Mouse (Mus musculus): ENCODE data around the gene Tph1.
"Not testable (repeated sequence)": the region's sequence is repeated elsewhere in the genome, so short reads cannot be mapped to it uniquely, and the experiment has no call there.

The Tph1 gene

DNA sequence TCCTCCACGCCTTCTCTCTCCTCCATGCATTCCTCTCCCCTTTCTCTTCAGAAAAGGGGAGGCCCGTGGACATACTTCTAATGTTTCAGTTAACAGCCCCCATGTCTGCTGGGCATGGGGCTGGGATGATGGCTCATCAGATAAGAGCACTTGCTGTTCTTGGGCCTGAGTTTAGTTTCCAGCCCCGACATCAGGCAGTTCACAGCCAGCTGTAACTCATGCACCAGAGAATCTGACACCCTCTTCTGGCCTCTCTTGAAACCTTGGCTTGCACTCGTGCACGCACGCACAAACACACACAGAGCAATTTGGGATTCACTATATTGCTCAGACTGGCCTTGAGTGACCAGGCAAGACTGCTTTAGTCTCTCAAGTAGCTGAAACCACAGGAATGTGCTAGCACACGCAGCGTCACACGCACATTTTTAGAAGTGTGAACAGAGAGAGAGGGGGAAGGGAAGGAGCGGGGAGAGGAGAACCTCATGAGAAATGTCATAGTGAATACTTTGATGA is at the start of gene Tph1:
Tph1 (minus strand) TSS at position 378 of the 513 bp plus-strand sequence.
- DNase-seq: no peak

DNA sequence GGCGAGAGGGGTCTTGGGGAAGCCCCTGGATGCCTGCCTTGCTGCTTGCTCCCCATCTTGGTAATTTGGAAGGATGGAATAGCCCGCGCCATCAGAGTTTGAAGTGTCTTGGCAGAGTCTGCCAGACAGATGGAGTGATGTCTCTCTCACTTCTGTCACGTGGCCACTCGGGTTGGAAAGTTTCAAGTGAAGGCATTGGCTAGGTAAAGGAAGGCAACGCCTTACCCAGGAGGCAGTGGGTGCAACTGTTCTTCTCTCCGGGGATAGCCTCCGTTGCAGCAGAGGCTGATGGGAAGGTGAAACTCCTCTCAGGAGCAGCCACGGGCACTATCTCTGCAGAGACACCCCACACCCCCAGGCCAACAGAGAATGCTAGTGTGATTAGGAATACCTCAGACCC is 48.1 kb upstream of the Tph1 start:
- DNase-seq: peak; percentile 66

DNA sequence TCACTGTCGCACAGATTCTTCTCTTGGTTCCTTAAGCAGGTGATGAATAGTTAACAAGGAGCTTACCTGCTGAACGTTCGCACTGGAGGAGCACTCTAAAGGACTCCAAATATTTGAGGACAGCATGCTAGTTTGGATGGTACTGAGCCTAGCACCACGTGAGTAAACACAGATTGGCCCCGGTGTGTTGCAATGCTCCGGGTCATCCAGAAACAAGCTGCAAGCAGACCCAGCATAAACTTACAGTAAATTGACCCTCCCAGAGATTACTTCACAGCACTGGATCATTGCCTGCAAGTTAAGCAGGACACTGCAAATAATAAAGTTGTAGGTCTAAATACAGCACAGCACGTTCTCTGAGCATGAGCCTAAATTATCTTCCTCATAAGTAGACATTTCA is 47.2 kb upstream of the Tph1 start:
- DNase-seq: peak; percentile 59

DNA sequence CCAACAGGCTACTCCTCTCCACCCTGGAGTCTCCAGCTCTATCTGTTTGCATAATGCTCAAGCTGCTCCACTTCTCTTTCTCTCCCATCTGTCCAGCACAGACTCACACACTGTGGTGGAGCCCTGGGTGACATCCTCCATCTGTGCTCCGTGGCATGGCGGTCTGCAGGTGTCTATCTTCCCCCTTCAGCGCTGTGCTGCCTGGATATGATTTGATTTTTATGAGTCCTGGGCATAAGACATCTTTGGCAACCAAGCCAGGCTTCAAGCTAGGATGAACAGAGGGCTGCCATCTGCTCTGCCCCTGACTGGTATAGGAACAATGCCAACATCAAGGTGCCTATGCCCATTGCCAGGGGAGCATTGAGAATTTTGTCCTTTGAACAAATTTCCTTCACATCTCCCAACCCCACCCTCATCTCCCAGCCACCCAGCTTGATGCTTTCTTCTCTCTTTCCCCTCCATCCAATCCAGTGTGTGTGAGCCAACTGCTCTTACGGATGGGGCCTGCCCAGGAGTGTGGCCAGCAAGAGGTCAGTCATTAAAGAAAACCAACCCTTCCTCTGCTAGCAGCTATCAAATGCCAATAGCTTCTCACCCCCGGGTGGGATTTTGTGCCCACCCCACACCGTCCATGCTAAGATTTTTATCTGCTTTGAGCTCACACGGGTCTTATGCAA is 46.4 kb upstream of the Tph1 start:
- peak; percentile 96 for DNase-seq

DNA sequence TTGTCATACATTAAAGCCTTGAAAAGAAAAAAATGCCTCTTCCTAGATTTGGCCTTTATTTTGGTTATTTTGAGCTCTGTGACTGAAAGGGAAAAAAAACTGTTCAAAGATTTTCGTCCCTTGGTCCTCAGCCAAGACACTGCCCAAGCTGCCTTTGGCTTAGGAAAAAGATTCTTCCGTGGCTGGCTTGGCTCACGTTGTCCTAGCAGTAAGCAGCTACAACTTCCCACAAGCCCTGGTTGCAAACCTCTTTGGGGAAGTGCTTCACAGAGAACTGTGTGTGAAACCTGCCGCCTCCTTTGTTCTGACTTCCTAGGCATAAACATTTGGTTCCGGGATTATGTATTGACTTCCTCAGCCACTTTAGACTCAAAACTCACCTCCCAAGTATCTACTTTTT is 44.6 kb upstream of the Tph1 start:
- DNase-seq: peak; percentile 61

DNA sequence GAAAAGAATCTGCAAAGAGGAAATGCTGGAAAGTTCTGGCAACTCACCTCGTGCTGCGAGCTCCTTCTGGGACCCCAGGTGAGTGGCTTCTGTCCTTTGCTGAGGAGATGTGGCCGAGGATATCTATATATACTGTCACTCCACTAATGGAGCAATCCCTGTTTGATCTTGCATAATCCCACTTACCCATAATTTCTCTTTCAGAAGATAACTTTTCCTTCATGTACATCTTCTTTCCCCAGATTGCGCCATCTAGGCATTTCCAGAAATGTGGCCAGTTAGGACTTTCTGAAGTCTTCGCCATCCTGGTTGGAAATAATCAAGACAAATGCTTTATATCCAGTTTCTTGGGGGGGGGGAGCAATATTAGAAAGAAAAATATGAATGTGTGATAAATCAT is 43.3 kb upstream of the Tph1 start, which contains the start of gene Saa3:
Saa3 (minus strand) TSS at position 101 of the 400 bp plus-strand sequence.
- DNase-seq: no peak

DNA sequence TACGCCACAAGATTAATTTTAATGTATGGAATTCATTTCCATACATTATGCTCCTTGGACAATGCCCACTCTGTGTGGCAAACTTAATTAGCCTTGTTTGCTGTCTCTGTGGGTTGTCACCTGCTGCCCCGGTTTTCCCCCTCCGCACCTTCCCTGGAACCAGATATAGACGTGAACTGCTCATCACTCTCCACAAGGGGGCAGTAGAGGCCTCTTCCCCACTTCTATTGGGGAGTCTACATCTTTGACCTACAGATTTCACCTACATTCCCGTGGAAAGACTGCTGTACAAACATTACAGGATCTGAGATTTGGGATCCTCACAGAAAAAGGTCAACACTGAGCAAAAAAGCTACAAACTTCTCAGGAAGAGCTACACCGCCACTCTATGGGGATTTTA is 42.2 kb upstream of the Tph1 start:
- DNase-seq: peak; percentile 83

DNA sequence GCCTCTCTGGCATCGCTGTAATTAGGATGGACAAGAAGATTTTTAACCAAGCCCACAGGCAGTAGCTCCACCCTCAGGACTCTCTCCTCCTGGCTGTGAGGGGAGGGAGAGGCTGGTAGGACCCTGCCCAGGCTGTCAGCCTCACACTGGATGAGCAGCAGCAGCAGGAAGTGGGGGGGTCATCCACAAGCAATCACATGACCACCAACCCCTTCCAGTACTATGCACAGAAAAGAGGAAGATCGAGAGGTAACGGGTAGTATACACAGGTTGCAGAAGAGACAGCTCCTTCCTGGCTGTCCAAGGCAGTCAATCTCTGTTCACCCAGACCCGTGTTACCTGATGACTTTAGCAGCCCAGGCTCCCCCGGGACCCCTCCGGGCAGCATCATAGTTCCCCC is 39.9 kb upstream of the Tph1 start:
- DNase-seq: no peak

DNA sequence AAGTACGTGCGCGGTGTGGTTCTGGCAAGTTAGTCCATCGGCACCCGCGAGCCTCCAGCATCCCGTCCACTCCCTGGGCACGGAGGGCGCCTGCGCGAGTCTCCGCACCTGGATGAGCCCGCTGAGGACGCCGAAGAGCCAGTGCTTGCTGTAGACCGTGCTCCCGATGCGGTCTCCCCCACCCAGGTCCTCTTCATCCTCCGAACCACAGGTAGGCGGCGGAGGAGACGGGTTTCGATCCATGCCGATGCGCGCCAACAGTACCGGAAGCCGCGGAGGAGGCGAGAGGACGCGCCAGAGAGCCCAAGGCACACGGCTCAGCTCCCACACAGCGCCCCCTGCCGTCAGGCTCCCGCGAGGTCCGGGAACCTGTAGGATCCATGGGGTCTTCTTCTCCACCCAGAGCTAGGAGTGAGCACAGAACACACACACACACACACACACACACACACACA is 38.1 kb upstream of the Tph1 start, which contains the start of gene Saal1:
Saal1 (minus strand) TSS at position 291 of the 455 bp plus-strand sequence.
- DNase-seq: peak; percentile 85

DNA sequence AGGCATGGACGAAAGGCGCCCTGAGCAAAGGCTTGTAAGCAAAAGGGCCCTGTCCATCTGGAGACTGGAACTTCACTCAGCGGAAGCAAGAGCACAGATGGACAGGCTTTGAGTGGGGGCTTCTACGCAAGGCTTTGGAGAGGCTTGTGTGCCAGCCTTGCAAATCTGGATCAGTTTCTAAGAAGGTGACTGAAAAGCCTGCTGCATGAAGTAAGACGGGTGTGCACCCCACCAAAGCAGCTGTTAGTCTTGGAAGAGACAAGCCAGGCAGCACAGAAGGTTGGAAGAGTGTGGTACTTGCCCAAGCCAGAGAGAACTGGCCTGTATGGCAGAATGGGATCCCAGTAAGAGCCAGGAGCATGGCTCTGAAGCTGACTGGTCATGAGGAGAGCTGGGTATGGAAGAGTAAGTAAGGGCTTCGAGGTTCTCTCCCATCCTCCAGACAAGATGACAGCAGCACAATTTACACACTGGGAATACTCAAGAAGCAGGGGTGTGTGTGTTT is 28.2 kb upstream of the Tph1 start:
- peak; percentile 67 for DNase-seq

DNA sequence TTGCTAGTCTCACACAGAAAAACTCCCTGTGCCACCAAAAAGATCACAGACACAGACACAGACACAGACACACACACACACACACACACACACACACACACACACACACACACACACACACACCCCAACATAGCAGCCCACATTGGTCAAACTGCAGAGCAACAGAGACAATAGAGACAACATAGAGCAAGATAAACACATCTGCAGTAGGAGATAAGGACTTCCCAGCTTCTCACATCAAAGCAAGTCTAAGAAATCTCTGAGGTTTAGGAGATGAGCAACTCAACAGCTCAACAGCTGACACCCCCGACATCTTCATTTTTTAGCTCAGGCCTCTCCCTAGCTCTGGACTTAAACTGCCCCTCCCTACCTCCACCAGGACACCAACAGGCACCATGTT is 24.4 kb upstream of the Tph1 start:
- no peak for DNase-seq

DNA sequence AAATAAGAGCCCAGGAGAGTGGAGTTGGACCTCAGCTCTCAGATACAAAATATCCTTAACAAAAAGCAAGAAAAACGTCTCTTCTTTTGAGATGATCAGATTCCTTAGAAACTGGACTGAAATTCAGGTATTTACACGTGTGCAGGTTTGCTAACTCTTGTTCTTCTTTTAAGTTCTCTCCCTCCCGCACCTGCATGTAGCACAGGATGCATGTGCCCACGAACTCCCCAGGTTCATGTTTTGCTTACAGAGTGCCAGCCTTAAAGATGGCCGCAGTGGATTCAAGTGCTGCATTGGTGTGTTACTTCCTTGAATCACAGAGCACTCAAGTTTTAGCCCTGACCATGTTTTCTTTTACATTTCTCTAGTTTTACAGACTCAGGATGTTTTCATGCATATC is 14.5 kb upstream of the Tph1 start:
- DNase-seq: no peak

DNA sequence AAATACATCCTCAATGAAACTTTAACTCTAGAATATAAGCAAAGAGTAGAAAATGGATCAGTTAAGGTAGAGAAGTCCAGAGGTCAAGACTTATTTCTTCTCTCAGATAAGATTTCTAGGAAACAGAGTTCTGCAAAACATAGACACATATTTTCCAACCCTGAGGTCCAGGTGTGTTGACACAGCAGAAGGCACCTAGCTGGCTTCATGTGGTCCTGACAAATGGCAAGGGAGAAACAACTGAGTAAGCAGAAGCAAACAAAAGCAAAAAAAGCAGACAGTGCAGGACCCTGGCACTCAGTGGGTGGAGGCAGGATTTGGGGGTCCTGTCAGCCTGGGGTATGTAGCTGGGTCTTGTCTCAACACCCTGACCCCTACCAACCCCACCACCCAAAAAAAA is 8.4 kb upstream of the Tph1 start:
- DNase-seq: no peak

DNA sequence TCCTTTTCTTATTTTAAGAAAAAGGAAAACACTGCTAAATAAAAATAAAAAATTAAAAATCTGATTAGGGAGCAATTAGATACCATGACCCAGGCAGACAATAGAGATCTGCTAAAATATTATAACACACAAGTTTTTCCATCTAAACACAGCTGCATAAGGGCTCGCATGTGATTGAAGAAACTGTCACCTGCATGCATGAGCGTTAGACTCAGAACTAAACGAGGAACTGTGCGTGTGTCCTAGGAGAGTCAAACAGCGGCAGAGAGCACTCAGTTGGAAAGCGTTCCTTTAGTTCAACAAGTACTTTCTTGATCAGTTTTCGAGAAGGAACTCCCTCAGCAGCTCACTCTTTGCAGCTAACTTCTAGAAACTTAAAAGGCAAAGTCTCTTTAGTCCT is 6.7 kb upstream of the Tph1 start:
- not testable (repeated sequence) for DNase-seq

DNA sequence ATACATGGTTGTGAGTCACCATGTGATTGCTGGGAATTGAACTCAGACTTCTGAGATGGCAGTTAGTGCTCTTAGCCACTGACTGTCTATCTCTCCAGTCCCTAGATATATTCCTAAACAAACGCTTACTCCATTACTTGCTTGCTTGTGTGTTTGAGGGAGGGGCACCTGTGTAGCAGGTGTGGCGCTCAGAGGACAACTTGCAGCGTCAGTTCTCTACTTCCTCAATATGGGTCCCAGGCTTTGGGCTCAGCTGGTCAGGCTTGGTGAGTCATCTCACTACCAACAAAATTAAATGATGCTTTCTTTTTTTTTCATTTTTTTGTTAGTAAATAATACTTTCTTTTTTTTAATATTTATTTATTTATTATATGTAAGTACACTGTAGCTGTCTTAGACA is 6.1 kb upstream of the Tph1 start:
- DNase-seq: no peak

DNA sequence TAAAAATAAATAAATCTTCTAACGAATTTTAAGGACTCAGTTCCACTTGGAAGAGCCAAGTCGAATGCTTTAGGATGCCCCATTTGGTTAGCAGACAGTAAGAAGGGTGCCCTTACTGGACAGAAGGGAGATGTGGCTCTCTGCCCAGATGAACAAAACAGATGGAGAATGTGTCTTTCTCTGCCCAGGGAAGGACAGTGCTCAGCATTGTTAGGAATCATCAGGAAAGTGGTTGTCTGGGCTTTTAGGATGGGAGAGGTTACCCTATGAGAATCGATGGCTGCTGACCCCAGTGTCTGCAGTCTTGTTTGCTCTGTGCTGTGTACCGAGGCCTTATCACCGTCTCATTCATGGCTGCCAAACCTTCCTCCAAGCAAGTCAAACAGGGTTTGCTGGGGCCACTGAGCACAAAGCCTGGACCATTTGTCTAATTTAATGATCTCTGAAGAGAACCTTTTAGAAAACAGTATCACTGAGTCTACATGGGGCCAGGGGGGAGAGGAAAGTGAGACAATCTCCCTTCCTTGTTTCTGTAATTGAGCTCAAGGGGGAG is 4.5 kb upstream of the Tph1 start:
- DNase-seq: peak; percentile 79

DNA sequence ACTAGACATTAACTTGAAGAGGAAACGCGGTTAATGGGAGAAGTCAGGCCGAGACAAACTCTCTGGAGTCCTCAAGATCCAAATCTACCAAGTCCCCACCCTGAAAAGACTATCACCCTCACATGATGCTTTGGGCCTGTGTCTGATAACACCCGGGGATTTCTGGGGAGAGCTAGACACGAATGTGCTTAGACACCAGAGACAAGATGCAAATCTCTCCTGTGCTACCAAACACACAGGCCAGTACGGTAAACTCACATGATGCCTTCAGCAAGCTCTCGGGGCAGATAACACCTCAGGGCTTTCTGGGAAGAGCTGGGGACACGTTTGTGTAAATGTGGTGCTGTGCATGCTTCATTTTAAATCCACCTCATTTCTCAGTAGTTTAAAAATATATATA is 3.5 kb upstream of the Tph1 start:
- DNase-seq: no peak

DNA sequence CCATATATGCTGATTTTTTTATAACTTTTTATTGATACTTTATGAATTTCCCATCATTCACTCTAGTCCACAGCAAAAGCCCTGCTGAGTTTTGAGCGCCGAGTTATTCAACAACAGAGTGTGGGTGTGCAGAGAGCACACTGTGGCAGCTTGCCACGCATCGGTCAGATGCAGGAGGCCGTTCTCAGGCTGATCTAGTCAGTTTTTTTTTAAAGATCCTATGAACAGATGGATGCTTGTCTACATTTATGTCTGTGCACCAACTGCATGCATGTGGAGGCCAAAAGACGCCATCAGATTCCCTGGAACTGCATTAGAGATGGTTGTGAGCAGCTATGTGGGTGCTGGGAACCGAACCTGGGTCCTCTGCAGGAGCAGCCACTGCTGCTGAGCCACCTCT is 2.7 kb upstream of the Tph1 start:
- no peak for DNase-seq

DNA sequence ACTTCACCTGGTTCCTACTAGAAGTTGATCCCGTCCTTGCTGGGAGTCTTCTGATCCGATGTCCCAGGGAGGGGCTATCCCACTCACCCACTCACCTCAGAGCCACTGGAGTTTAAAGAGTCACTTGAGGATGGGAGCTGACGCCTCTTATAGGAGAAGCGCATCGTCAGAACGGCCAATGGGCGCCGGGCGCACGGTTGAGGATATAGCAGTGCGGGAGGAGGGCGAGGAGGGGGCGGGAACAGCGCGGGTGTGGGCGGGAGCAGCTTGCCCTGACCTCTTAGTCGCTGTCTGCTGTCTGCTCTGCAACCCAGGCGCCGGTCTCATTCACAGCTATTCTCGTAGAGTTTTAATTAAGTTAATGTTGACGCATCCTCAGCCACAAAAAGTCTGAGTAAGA is 5.1 kb downstream of the Tph1 start:
- no peak for DNase-seq

DNA sequence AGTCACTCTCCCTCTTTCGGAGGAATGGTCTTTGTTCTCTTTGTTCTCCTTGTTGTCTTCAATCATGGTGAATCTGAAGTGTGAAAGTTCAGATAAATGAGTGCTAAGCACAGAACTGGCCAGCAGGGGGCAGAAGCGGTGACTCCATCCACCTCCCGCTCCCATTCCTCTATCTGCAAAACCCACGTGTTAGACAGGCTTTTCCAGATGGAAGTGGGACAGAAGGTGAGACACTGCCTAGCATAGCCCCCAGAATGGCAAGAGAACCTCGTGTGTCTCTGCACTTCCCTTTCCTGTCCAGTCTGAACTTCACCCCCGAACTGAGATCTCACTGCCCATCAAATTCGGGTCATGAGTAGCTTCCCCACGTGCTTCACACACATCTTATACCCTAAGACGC is 7.1 kb downstream of the Tph1 start:
- no peak for DNase-seq

DNA sequence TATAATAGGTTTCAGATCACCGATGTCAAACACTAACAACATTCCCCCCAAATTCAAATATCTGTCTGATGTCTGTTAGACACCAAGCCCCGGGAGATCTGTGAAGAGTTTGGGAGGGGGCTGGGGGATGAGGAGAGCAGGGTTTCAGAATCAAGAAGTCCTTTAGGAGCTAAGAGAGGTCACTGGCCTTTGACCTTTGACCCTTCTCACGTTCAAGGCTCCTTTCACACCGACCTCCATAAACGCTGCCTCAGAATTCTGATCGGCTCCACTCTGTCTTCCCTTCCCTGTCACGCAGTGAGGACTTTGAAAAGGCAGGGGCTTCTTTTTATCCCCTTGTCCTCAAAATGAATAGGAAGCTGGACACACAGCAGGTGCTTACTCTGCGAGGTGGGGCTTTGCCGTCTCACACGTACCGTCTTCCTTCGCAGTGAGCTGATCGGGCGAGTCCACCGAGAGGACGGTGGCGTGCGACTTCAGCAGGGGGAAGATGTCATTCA is 10.7 kb downstream of the Tph1 start:
- no peak for DNase-seq

DNA sequence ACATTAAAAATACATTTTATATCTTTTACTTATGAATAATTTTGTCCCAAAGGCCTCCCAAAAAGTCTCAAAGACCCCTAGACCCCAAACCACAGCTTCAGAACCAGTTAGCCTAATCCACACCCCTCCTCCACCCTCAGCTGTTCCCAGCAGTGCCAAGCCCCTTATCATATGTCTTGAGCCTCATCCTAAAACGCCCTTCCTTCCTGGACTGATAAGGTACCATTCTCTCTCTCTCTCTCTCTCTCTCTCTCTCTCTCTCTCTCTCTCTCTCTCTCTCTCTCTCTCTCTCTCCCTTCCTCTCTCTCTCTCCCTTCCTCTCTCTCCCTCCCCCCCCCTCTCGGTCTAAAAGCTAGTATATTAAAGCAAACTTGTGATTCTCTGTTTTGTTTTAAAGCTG is 20.1 kb downstream of the Tph1 start:
- no peak for DNase-seq

DNA sequence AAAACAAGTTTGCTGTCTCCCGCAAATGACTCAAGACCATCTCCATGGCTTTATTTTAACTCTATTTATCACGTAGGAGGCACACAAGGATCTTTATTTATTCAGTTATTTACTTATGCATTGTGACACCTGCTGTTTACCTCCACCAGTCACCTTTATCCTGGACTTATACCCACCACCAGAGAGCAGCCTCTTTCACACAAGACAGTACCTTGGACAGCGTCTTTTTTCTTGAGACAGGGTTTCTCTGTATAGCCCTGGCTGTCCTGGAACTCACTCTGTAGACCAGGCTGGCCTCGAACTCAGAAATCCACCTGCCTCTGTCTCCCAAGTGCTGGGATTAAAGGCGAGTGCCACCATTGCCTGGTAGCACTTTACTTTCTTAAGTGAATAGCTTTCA is 22.1 kb downstream of the Tph1 start:
- DNase-seq: not testable (repeated sequence)

DNA sequence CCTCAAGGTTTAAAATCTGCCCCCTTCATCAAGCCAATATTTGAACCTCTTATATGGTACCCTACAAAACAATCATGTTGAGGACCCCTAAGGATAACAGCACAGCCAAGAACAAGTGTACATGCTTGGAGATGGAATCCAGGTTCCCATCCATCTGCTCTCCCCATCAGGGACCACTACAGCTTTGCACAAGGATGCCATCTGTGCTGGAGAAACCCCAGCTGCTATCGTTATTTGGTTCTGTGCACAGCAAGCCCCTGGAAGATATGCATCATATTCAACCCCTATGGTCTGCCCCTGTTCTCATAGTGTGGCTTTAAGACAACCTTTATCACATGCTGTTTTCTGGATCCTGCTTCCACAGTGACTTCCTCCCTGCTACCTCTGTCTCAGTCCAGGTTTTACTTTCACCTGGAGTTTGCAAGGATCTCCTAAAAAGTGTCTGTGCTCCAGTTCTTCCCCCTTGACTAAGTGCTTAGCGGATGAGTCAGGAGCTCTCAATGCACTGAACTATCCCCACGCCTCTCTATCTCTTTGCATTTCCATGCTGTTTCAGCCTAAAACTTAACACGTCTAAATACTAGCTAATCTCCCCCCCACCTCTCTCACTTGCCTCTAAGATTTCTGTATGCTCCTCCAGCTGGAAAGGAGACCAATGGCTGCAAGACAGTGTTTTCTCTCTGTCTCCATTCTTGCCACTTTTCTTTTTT is 23.8 kb downstream of the Tph1 start:
- no peak for DNase-seq

Measured in cerebellum, adult 9-11 months (tissue).